Comparison of ENCODE assay signal across 27 mouse cellular contexts in the genomic region with DNA sequence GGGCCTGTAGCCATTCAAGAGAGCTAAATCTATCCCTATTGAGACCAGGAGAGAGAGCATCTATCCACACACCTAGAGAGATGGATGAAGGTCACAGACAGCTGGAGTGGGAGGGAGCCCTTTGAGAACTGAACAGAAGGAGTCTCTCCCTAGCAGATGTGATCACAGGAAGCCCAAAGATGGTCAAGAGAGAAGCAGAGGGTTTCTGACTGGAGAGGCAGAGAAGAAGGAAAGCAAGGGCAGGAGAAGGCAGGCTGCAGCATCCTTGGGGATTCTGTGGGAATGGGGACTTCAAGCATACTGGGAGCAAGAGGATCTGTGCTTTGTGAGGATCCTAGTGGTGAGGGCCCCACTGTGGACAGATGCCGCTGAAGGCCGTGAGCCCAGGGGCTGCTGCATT. TPM values are rescaled to one million over a fixed set of nuclear protein-coding genes. Genes with fewer than 3 reads are reported as not detected.
A peak's percentile ranks its signal among the peaks of the same experiment; 100 is the strongest.
DNase-seq lines count a peak whose midpoint lies in the region; ATAC-seq and TF ChIP-seq lines count a peak whose summit lies in the region.
"Had no signal": no experiment of that assay in that cellular context is flagged by ENCODE, and none has a peak within 500 bp of the region (broad histone marks: within the 10 kb centered on the region; RNA-seq: fewer than 3 reads in every experiment).

No protein-coding gene starts in this region.

- DNase-seq in midbrain, embryonic 10.5 days (ENCODE audit: low spot score): no peak
- peak; percentile 8 for DNase-seq in R1 (ENCODE audit: low read depth, low spot score)
- no peak for DNase-seq in hindbrain, postnatal 0 days (ENCODE audit: low spot score)
- DNase-seq in adrenal gland, postnatal 14 days: no peak
- no peak for DNase-seq in layer of hippocampus, postnatal 25 days (ENCODE audit: extremely low spot score in 1 of 2, low spot score in 1 of 2)
- DNase-seq: adrenal gland, adult 2 months; cerebellum, adult 8-10 months; gastrocnemius, adult 2 months; kidney, adult 18-20 months; kidney, postnatal 25 days; liver, embryonic 13.5 days; lung, postnatal 36 days; thymus, adult 18-20 months; thymus, postnatal 36 days had no signal

- H3K4me1 ChIP-seq in forebrain, embryonic 16.5 days (replicated peaks; ENCODE audit: control insufficient read depth, insufficient read depth, low read length): peaks cover 29% of the 10 kb centered on the region
- H3K4me1 ChIP-seq in forebrain, embryonic 12.5 days: peaks cover 30% of the 10 kb centered on the region
- H3K4me1 ChIP-seq in midbrain, embryonic 10.5 days: peaks cover 29% of the 10 kb centered on the region
- H3K4me1 ChIP-seq in midbrain, embryonic 16.5 days (ENCODE audit: control insufficient read depth, insufficient read depth, low read length): peaks cover 8% of the 10 kb centered on the region; the same call in 1 of the 2 replicates
- H3K4me1 ChIP-seq in hindbrain, postnatal 0 days (ENCODE audit: insufficient read depth, low read length): peaks cover 17% of the 10 kb centered on the region
- H3K4me1 ChIP-seq: liver, embryonic 13.5 days; megakaryocyte, embryonic 14.5 days had no signal

- 80% methylated on average over 2 of the region's 2 CpGs for WGBS in forebrain, embryonic 16.5 days
- WGBS in forebrain, embryonic 12.5 days: 85% methylated on average over 2 of the region's 2 CpGs
- WGBS in midbrain, embryonic 10.5 days: 60% methylated on average over 2 of the region's 2 CpGs
- 95% methylated on average over 2 of the region's 2 CpGs for WGBS in midbrain, embryonic 16.5 days
- 94% methylated on average over 2 of the region's 2 CpGs for WGBS in hindbrain, postnatal 0 days

- TF ChIP-seq CTCF in hindbrain, postnatal 0 days (IDR thresholded peaks at IDR 0.05; ENCODE audit: low read depth): no peak

- no peaks in the 10 kb centered on the region for H3K27me3 ChIP-seq in forebrain, embryonic 16.5 days (replicated peaks; ENCODE audit: control insufficient read depth, insufficient read depth, low read length)
- H3K27me3 ChIP-seq in forebrain, embryonic 12.5 days: peaks cover 11% of the 10 kb centered on the region; the same call in 1 of the 2 replicates
- H3K27me3 ChIP-seq in midbrain, embryonic 10.5 days (ENCODE audit: low read depth, poor library complexity, severe bottlenecking): peaks cover 27% of the 10 kb centered on the region; the same call in 1 of the 2 replicates
- no peaks in the 10 kb centered on the region for H3K27me3 ChIP-seq in midbrain, embryonic 16.5 days (ENCODE audit: control insufficient read depth, insufficient read depth, low read depth, low read length)
- H3K27me3 ChIP-seq in hindbrain, postnatal 0 days (ENCODE audit: insufficient read depth, low read length): no peaks in the 10 kb centered on the region
- H3K27me3 ChIP-seq: liver, embryonic 13.5 days; neural tube, embryonic 12.5 days had no signal

- no peaks in the 10 kb centered on the region for H3K9me3 ChIP-seq in forebrain, embryonic 16.5 days (ENCODE audit: control insufficient read depth, low read length)
- no peaks in the 10 kb centered on the region for H3K9me3 ChIP-seq in forebrain, embryonic 12.5 days
- no peaks in the 10 kb centered on the region for H3K9me3 ChIP-seq in midbrain, embryonic 10.5 days (replicated peaks)
- H3K9me3 ChIP-seq in midbrain, embryonic 16.5 days (replicated peaks; ENCODE audit: control insufficient read depth, low read length, poor library complexity, severe bottlenecking): no peaks in the 10 kb centered on the region
- no peaks in the 10 kb centered on the region for H3K9me3 ChIP-seq in hindbrain, postnatal 0 days (ENCODE audit: low read length)
- H3K9me3 ChIP-seq: liver, embryonic 13.5 days; megakaryocyte, embryonic 14.5 days; neural tube, embryonic 12.5 days had no signal

- ATAC-seq in forebrain, embryonic 16.5 days: no peak; the same call in 1 of the 2 replicates
- no peak for ATAC-seq in forebrain, embryonic 12.5 days (ENCODE audit: low FRiP score)
- ATAC-seq in midbrain, embryonic 16.5 days: no peak
- ATAC-seq in hindbrain, postnatal 0 days: no peak
- ATAC-seq: CD4-positive, CD25-positive, alpha-beta regulatory T cell, adult 4 months; inflammation-experienced regulatory T-cells, adult 6 months; Patski had no signal

- H3K9ac ChIP-seq in forebrain, embryonic 16.5 days (replicated peaks; ENCODE audit: low read depth, low read length): no peak overlapping the region
- no peak overlapping the region for H3K9ac ChIP-seq in forebrain, embryonic 12.5 days
- H3K9ac ChIP-seq in midbrain, embryonic 16.5 days (ENCODE audit: low read depth, low read length): no peak overlapping the region
- no peak overlapping the region for H3K9ac ChIP-seq in hindbrain, postnatal 0 days (replicated peaks; ENCODE audit: low read length)
- H3K9ac ChIP-seq: liver, embryonic 13.5 days; lung, embryonic 14.5 days; neural tube, embryonic 12.5 days had no signal

- H3K27ac ChIP-seq in forebrain, embryonic 16.5 days (ENCODE audit: low read length): peak overlapping the region; percentile 18; the same call in 1 of the 2 replicates
- H3K27ac ChIP-seq in forebrain, embryonic 12.5 days: no peak overlapping the region
- H3K27ac ChIP-seq in midbrain, embryonic 10.5 days (replicated peaks): peak overlapping the region; percentile 71
- H3K27ac ChIP-seq in midbrain, embryonic 16.5 days (ENCODE audit: low read length): no peak overlapping the region
- H3K27ac ChIP-seq in hindbrain, postnatal 0 days: peak overlapping the region; percentile 48; the same call in 1 of the 2 replicates
- H3K27ac ChIP-seq: gastrocnemius, adult 2 months; left cerebral cortex, adult 2 months; liver, embryonic 13.5 days; neural tube, embryonic 12.5 days had no signal

- no peak overlapping the region for H3K4me2 ChIP-seq in forebrain, embryonic 16.5 days (ENCODE audit: low read length)
- H3K4me2 ChIP-seq in forebrain, embryonic 12.5 days: no peak overlapping the region
- H3K4me2 ChIP-seq in midbrain, embryonic 16.5 days (ENCODE audit: low read length): no peak overlapping the region
- H3K4me2 ChIP-seq in hindbrain, postnatal 0 days (ENCODE audit: low read depth, low read length): no peak overlapping the region
- H3K4me2 ChIP-seq: liver, embryonic 13.5 days; lung, embryonic 14.5 days had no signal

- H3K36me3 ChIP-seq in forebrain, embryonic 16.5 days (ENCODE audit: control insufficient read depth, insufficient read depth): no peaks in the 10 kb centered on the region
- H3K36me3 ChIP-seq in forebrain, embryonic 12.5 days (replicated peaks): no peaks in the 10 kb centered on the region
- H3K36me3 ChIP-seq in midbrain, embryonic 10.5 days: no peaks in the 10 kb centered on the region
- no peaks in the 10 kb centered on the region for H3K36me3 ChIP-seq in midbrain, embryonic 16.5 days (ENCODE audit: control insufficient read depth, insufficient read depth, low read length)
- H3K36me3 ChIP-seq in hindbrain, postnatal 0 days (ENCODE audit: insufficient read depth, low read length): no peaks in the 10 kb centered on the region
- H3K36me3 ChIP-seq: liver, embryonic 13.5 days; neural tube, embryonic 12.5 days had no signal

- no peak overlapping the region for H3K4me3 ChIP-seq in forebrain, embryonic 16.5 days (replicated peaks; ENCODE audit: low read length)
- H3K4me3 ChIP-seq in forebrain, embryonic 12.5 days (replicated peaks): no peak overlapping the region
- no peak overlapping the region for H3K4me3 ChIP-seq in midbrain, embryonic 10.5 days
- no peak overlapping the region for H3K4me3 ChIP-seq in midbrain, embryonic 16.5 days (ENCODE audit: low read depth, low read length)
- H3K4me3 ChIP-seq in hindbrain, postnatal 0 days (ENCODE audit: low read length): no peak overlapping the region
- H3K4me3 ChIP-seq: gastrocnemius, adult 2 months; left cerebral cortex, adult 2 months; liver, embryonic 13.5 days; megakaryocyte, embryonic 14.5 days; neural tube, embryonic 12.5 days had no signal

RNA-seq across cellular contexts. Expression of gene Aipl1, which starts 51.5 kb away (rescaled TPM):
- 0.11 and 0.27 TPM in 2 replicates for polyA plus RNA-seq in forebrain, embryonic 16.5 days (2015; fragmentation: Nextera tagmentation; extraction: Ambion mirVana)
- 0.37 and 0.50 TPM in 2 replicates for polyA plus RNA-seq in forebrain, embryonic 12.5 days (2016; fragmentation: Nextera tagmentation; extraction: Ambion mirVana)
- polyA plus RNA-seq in midbrain, embryonic 10.5 days (2016; fragmentation: Nextera tagmentation; extraction: Ambion mirVana): 0.67 and 0.97 TPM in 2 replicates
- polyA plus RNA-seq in midbrain, embryonic 16.5 days (2015; fragmentation: Nextera tagmentation; extraction: Ambion mirVana): 0.34 and 0.65 TPM in 2 replicates
- 0.07 TPM in 1 of 2 replicates, not detected in the other for total RNA-seq in hindbrain, postnatal 0 days (2014; rRNA removed)
- 0.34 and 0.42 TPM in 2 replicates for polyA plus RNA-seq in hindbrain, postnatal 0 days (2015; fragmentation: Nextera tagmentation; extraction: Ambion mirVana)
- total RNA-seq in adrenal gland, postnatal 14 days (2021): 0.15 and 0.41 TPM in 2 replicates
- not detected for total RNA-seq in layer of hippocampus, postnatal 25 days (2021)
- total RNA-seq: adrenal gland, adult 2 months; gastrocnemius, adult 2 months; heart, postnatal 25 days; left cerebral cortex, adult 2 months; left cerebral cortex, postnatal 36 days had no signal
- polyA plus RNA-seq: CD4-positive, CD25-positive, alpha-beta regulatory T cell, adult 4 months had no signal

RNA-seq across cellular contexts. Expression of gene Pimreg, which starts 56.0 kb away (rescaled TPM):
- 64.1 and 80.3 TPM in 2 replicates for polyA plus RNA-seq in forebrain, embryonic 16.5 days (2015; fragmentation: Nextera tagmentation; extraction: Ambion mirVana)
- polyA plus RNA-seq in forebrain, embryonic 12.5 days (2016; fragmentation: Nextera tagmentation; extraction: Ambion mirVana): 187 and 191 TPM in 2 replicates
- polyA plus RNA-seq in midbrain, embryonic 10.5 days (2016; fragmentation: Nextera tagmentation; extraction: Ambion mirVana): 251 and 280 TPM in 2 replicates
- 19.4 and 24.5 TPM in 2 replicates for polyA plus RNA-seq in midbrain, embryonic 16.5 days (2015; fragmentation: Nextera tagmentation; extraction: Ambion mirVana)
- 18.7 and 22.8 TPM in 2 replicates for total RNA-seq in hindbrain, postnatal 0 days (2014; rRNA removed)
- 23.9 and 27.8 TPM in 2 replicates for polyA plus RNA-seq in hindbrain, postnatal 0 days (2015; fragmentation: Nextera tagmentation; extraction: Ambion mirVana)
- total RNA-seq in adrenal gland, postnatal 14 days (2021): 13.2 and 13.4 TPM in 2 replicates
- under 1 TPM; 0.40 to 0.89 TPM for total RNA-seq in layer of hippocampus, postnatal 25 days (2021)
- total RNA-seq: gastrocnemius, adult 2 months; monocyte, adult 5-6 weeks had no signal

Comparison
In these comparisons a context has a peak if more than half of its experiments do, and no peak if none do; other contexts are left out.
1. H3K27ac ChIP-seq: peak in forebrain, embryonic 16.5 days (single experiment), midbrain, embryonic 10.5 days (single experiment) and hindbrain, postnatal 0 days (single experiment); none in forebrain, embryonic 12.5 days (single experiment) and midbrain, embryonic 16.5 days (single experiment).